Mouse (Mus musculus) liver, embryonic 14.5 days (tissue): ENCODE measurements around the gene Smim5. TPM values are rescaled to one million over a fixed set of nuclear protein-coding genes. Genes with fewer than 3 reads are reported as not detected.

Experiments used
- ATAC-seq: fragments of 200-750 bp; cut with Nextera tagmentation; 2 replicates; pipeline ENCODE4 v1.8.0; 2017; ENCODE audit warnings: moderate number of reproducible peaks, mild to moderate bottlenecking, moderate library complexity; ENCODE audit not compliant: insufficient read depth
- DNase-seq, 3 experiments: peaks; one replicate each; pipeline ENCODE4 v3.0.0-alpha.2; 2012 to 2013; ENCODE audit warnings: low read depth in 3 of 3, low spot score in 3 of 3
- H3K27ac ChIP-seq: fragments of 300-500 bp; sonication (generic); 2 replicates; pipeline ENCODE4 v1.5.1; 2014; ENCODE audit warnings: moderate library complexity, mild to moderate bottlenecking, control low read depth, inconsistent platforms
- H3K27me3 ChIP-seq: fragments of 300-500 bp; sonication (generic); 2 replicates; pipeline ENCODE4 v1.6.1; 2014; ENCODE audit warnings: mild to moderate bottlenecking, low read length, moderate library complexity; ENCODE audit not compliant: control insufficient read depth, insufficient read depth
- H3K36me3 ChIP-seq: fragments of 300-500 bp; sonication (generic); replicated peaks from 2 replicates; pipeline ENCODE4 v1.6.1; 2014; ENCODE audit warnings: low read depth; ENCODE audit not compliant: control insufficient read depth, insufficient read depth
- H3K4me1 ChIP-seq, 2 experiments: fragments of 200-500 bp in 1 of 2; fragments of 300-500 bp in 1 of 2; sonication (generic) in 1 of 2; replicated peaks; 2 replicates each; pipeline ENCODE4 v1.6.1; 2012 to 2014; ENCODE audit warnings: antibody characterized with exemption in 1 of 2, inconsistent platforms in 1 of 2, low read length in 1 of 2; ENCODE audit not compliant: control insufficient read depth in 2 of 2, insufficient read depth in 2 of 2
- H3K4me2 ChIP-seq: fragments of 300-500 bp; sonication (generic); 2 replicates; pipeline ENCODE4 v1.6.1; 2014; ENCODE audit warnings: low read depth, mild to moderate bottlenecking, control low read depth, moderate library complexity
- H3K4me3 ChIP-seq, 2 experiments: fragments of 200-500 bp in 1 of 2; fragments of 300-500 bp in 1 of 2; sonication (generic) in 1 of 2; 2 replicates each; pipeline ENCODE4 v1.5.1; 2012 to 2014; ENCODE audit warnings: low read depth in 2 of 2, low read length in 2 of 2, mild to moderate bottlenecking in 2 of 2, control low read depth in 1 of 2, inconsistent platforms in 1 of 2, moderate library complexity in 1 of 2; ENCODE audit not compliant: insufficient read depth in 1 of 2
- H3K9ac ChIP-seq: fragments of 300-500 bp; sonication (generic); replicated peaks from 2 replicates; pipeline ENCODE4 v1.6.1; 2014; ENCODE audit warnings: mild to moderate bottlenecking, control low read depth, moderate library complexity
- H3K9me3 ChIP-seq: fragments of 300-500 bp; sonication (generic); 2 replicates; pipeline ENCODE4 v1.6.1; 2016; ENCODE audit warnings: low read length, mixed read lengths; ENCODE audit not compliant: control insufficient read depth
- CTCF ChIP-seq: IDR thresholded peaks from 2 replicates; pipeline ENCODE4 v1.5.1; 2016; ENCODE audit warnings: antibody characterized with exemption, low read depth, control low read depth
- EP300 ChIP-seq: IDR thresholded peaks from 2 replicates; pipeline ENCODE4 v1.6.1; 2016; ENCODE audit warnings: antibody characterized with exemption, low read depth
- WGBS: fragments of 180-500 bp; shearing (Covaris S2); extraction: QIAGEN DNeasy Blood & Tissue Kit; methylation state at CpG from one replicate; pipeline ENCODE4 v1.1.7; 2014; ENCODE audit not compliant: insufficient replicate concordance; 5-methylcytosine and 5-hydroxymethylcytosine counted together
- polyA plus RNA-seq, 2 experiments: library from polyadenylated mRNA; depleted of rRNA in 1 of 2; stranded (reverse) in 1 of 2; unstranded in 1 of 2; fragments of >200 nt; fragmentation: Nextera tagmentation in 1 of 2; extraction: Ambion mirVana in 1 of 2; gene quantifications; 2 replicates each; pipeline versions ENCODE4 v1.2.1 to v1.2.3; 2012 to 2014

Smim5 gene
- polyA plus RNA-seq, 2 experiments = 25.1 to 48.8 TPM

DNA sequence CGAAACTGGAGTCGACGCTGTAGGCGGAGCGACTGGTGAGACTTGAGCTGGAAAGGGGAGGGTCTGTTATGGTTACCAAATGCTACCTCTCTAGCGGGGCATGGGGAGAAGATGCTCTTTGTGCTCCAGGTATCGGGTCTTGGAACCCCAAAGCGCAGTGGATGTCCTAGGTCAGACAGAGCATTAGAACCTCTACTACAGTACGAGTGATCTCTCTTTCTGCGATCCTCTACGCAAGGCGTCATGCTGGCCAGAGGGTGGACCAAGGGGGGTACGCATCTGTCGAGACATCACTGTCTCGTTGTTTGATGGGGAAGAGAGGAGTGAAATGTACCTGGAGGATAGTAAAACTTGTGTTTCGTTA, 34.0 kb downstream of the Smim5 start:
- DNase-seq (no peak), ATAC-seq (peak; percentile 38; the same call in 1 of the 2 replicates)
- H3K27ac ChIP-seq = peak overlapping the region; percentile 32
- H3K27me3 ChIP-seq = no peaks in the 10 kb centered on the region
- H3K4me2 ChIP-seq = peak overlapping the region; percentile 90
- H3K9me3 ChIP-seq = no peaks in the 10 kb centered on the region
- WGBS = under 1% methylated on average over 16 of the region's 16 CpGs
- H3K4me3 ChIP-seq = peak overlapping the region; percentile 84 to 100
- TF ChIP-seq EP300 (no peak), CTCF (no peak)
- H3K4me1 ChIP-seq = peaks cover 16% of the 10 kb centered on the region in 2 experiments
- H3K36me3 ChIP-seq = peaks cover 11% of the 10 kb centered on the region
- peak overlapping the region; percentile 87 for H3K9ac ChIP-seq

DNA sequence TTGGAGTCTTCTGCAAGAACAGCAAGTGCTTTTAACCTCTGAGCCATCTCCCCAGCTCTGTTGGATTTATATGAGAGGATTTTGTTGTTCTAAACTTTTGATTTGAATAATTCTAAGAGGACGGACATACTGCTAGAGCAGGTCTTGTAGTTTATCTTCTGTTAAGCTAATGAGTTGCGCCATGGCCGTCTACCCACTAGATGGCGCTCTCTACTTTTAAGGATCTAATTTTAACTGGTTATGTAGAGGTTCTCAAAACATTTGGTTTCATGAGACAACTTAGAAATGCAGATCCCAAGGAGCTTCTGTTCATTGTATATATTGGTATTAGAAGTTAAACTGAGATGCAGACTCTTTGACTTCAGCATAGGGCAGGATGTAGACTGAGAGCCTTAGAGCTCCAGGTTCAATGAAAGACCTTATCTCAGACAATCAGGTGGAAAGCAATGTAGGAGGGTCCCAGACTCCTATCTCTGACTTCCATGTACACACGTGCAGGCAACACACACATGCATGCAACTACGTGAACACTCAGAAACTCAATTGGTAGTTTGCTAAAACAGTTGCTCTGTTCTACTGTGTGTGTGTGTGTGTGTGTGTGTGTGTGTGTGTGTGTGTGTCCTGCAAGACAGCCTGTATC, 40.0 kb downstream of the Smim5 start:
- Histone ChIP-seq H3K9ac (no peak overlapping the region), H3K27ac (no peak overlapping the region), H3K4me1 (peaks cover 0 to 5% of the 10 kb centered on the region in 2 experiments; a peak in 2 of 4 replicates), H3K36me3 (peaks cover 28% of the 10 kb centered on the region), H3K4me2 (no peak overlapping the region), H3K27me3 (no peaks in the 10 kb centered on the region), H3K4me3 (no peak overlapping the region), H3K9me3 (no peaks in the 10 kb centered on the region)
- peak; percentile 41 to 55 (median 48) for DNase-seq
- WGBS = 15% methylated on average over 6 of the region's 6 CpGs
- no peak for TF ChIP-seq EP300
- TF ChIP-seq CTCF = peak; percentile 73
- peak; percentile 50; the same call in 1 of the 2 replicates for ATAC-seq

DNA sequence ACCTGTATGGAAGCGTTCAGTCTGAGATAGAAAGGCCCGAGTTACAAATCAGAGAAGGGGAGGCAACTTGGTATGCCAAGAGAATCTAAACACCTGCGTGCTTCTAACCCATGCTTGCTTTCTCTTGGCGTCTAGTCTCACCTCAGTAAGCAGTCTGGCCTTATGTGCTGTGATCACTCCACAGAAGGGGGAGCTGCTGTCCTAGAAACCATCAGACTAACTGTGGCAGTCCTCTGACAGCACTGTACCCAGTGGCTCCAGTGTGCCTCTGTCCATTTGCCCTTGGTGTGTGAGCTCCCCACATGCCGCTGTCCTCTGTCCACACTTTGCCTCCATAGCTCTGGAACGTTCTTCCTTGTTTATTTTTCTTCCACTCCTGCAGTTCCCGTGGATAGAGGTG, 42.2 kb downstream of the Smim5 start:
- DNase-seq (no peak), ATAC-seq (no peak)
- WGBS = 84% methylated on average over 7 of the region's 7 CpGs
- no peaks in the 10 kb centered on the region for H3K9me3 ChIP-seq
- H3K4me1 ChIP-seq = peaks cover 0 to 4% of the 10 kb centered on the region in 2 experiments; a peak in 2 of 4 replicates
- H3K4me3 ChIP-seq = no peak overlapping the region
- H3K9ac ChIP-seq = no peak overlapping the region
- H3K27me3 ChIP-seq = no peaks in the 10 kb centered on the region
- no peak overlapping the region for H3K4me2 ChIP-seq
- H3K36me3 ChIP-seq = peaks cover 31% of the 10 kb centered on the region
- TF ChIP-seq EP300 (no peak), CTCF (0 out of 2 replicates have a peak, but pooled peaks have one; percentile 13)
- H3K27ac ChIP-seq = no peak overlapping the region

DNA sequence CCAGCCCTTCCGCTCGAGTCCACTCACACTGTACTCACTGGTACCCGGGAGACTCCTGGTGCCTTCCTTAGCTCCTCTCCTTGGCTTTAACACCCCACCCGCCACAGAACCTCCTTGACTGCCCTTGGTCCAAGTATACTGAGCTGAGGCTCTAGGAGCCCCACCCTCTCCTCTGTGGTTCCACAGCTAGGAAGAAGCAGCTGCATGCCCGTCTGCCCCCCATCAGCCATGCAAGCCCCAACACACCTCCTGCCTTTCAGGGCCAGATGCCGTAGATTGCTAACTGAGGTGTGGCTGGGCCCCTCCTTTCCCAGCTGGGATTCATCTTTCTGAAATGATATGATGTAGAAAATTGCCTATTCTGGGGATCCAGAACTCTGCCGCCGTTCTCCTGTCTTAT, 45.5 kb downstream of the Smim5 start:
- Histone ChIP-seq H3K27ac (no peak overlapping the region), H3K4me1 (no peaks in the 10 kb centered on the region), H3K36me3 (peaks cover 14% of the 10 kb centered on the region), H3K9me3 (no peaks in the 10 kb centered on the region), H3K4me2 (no peak overlapping the region), H3K27me3 (no peaks in the 10 kb centered on the region), H3K9ac (no peak overlapping the region), H3K4me3 (no peak overlapping the region)
- WGBS = 79% methylated on average over 8 of the region's 8 CpGs
- ATAC-seq = no peak
- TF ChIP-seq CTCF (no peak), EP300 (no peak)
- no peak for DNase-seq

DNA sequence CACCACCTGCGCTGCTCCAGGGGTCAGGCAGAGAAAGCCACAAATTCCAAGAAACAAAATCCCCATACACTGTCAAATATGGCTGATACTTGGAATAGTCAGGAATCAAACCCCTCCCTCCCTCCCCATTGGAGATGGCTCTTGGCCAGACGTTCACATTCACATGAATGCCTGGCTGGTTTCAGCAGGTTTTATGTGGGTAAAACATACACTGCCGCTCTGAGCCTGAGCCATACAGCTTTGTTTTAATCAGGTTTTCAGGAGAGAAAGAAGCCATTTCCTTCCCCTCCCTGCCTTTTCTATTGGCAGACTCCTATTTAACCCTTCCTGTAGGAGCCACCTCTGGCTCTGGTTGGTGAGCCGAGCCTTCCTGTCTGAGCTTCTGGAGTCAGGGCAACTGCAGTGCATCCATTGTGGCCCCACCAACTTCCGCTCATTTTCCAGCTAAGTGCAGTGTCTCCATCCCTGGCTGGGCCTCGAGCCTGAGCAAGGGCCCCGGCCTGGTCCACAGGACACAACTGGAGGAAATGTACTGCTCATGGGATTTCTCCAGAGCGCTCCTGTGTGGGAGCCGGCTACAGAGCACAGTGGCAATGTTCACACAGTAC, 46.6 kb downstream of the Smim5 start:
- peaks cover 11% of the 10 kb centered on the region for H3K36me3 ChIP-seq
- 83% methylated on average over 9 of the region's 9 CpGs for WGBS
- TF ChIP-seq EP300 (no peak), CTCF (no peak)
- no peak overlapping the region for H3K4me3 ChIP-seq
- no peak overlapping the region for H3K27ac ChIP-seq
- no peaks in the 10 kb centered on the region for H3K4me1 ChIP-seq
- no peak overlapping the region for H3K4me2 ChIP-seq
- no peak overlapping the region for H3K9ac ChIP-seq
- no peak for ATAC-seq
- no peak for DNase-seq
- no peaks in the 10 kb centered on the region for H3K9me3 ChIP-seq
- H3K27me3 ChIP-seq = no peaks in the 10 kb centered on the region
